Mouse (Mus musculus): ENCODE data around the gene Tagap1. TPM values are rescaled to one million over a fixed set of nuclear protein-coding genes. Genes with fewer than 3 reads are reported as not detected.
A peak's percentile ranks its signal among the peaks of the same experiment; 100 is the strongest.
"Not testable (repeated sequence)": the region's sequence is repeated elsewhere in the genome, so short reads cannot be mapped to it uniquely, and the experiment has no call there.

Tagap1 gene
- polyA plus RNA-seq, 1 experiment = 78.0 TPM

DNA sequence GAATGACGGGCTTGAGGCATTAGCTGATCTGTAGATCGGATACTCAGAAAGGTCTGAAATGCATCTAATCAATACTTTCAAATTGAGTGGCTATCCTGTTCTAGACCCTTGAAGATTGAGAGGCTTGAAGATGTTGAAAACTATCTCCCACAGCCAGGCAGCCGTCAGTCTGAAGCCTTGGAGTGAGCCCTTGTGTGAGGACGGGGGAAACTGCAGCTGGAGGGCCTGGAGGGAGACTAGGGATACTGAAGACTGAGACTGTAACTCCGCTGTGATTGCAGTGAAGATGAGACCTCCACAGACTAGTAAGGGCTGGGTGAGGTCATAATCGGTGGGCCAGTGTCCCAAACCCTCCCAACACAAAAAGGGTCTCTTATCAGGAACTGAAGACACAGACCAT, 1.4 kb upstream of the Tagap1 start:
- not testable (repeated sequence) for H3K36me3 ChIP-seq (ENCODE audit: control insufficient read depth, insufficient read depth, low read length); H3K27me3 ChIP-seq (ENCODE audit: control insufficient read depth, insufficient read depth, low read length); H3K4me3 ChIP-seq (ENCODE audit: control insufficient read depth, insufficient read depth, low read length)
- H3K4me1 ChIP-seq (replicated peaks; ENCODE audit: control insufficient read depth, insufficient read depth, low read length) = peaks cover 11% of the 10 kb centered on the region
- WGBS = 37% methylated on average over 4 of the region's 6 CpGs
- H3K27ac ChIP-seq (ENCODE audit: control insufficient read depth, insufficient read depth, low read length) = peak overlapping the region; percentile 73
- peak; percentile 13 for DNase-seq

DNA sequence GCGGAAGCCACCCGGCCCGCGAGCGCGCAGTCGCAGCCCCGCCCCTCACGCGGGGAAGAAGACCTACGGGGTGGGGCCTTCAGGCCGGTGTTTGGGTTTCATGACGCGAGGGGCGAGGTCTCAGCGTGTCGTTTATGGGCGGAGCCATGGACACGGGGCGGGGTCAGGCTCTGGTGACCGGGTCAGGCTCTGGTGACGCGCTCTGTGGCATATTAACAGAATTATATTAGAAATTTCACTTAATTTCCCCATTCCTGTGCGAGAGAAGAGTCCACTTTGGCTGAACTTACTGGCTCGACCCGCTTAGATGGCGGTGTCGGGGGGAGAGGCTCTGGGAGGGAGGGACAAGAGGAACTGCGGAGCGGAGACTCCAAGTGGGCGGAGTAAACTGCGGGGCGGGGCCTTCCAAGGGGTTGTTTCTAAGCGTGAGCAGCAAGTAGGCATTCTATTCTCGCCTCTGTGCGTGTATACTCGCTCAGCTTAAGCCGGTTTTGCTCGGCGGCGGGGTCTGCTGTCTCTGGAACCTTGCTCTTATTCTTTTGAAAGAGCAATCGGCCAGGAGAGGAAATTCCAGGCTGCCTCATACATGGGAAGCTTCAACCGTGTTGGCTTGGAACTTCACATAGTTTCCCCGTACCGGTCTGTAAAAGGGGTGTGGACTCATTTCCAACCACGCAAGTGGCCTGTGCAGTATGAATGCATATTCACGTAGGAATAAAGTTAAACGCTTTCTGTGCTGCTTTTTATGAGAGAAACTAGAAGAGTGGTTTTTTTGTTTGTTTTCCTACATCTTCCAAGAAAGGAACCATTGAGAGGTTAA, 435 bp upstream of the Tagap1 start:
- not testable (repeated sequence) for H3K27me3 ChIP-seq (ENCODE audit: control insufficient read depth, insufficient read depth, low read length); H3K36me3 ChIP-seq (ENCODE audit: control insufficient read depth, insufficient read depth, low read length)
- H3K27ac ChIP-seq (ENCODE audit: control insufficient read depth, insufficient read depth, low read length) = peak overlapping the region; percentile 78
- peak; percentile 22 for DNase-seq
- under 1% methylated on average over 20 of the region's 48 CpGs for WGBS
- H3K4me3 ChIP-seq (ENCODE audit: control insufficient read depth, insufficient read depth, low read length) = peak overlapping the region; percentile 53
- peaks cover 11% of the 10 kb centered on the region for H3K4me1 ChIP-seq (replicated peaks; ENCODE audit: control insufficient read depth, insufficient read depth, low read length)

DNA sequence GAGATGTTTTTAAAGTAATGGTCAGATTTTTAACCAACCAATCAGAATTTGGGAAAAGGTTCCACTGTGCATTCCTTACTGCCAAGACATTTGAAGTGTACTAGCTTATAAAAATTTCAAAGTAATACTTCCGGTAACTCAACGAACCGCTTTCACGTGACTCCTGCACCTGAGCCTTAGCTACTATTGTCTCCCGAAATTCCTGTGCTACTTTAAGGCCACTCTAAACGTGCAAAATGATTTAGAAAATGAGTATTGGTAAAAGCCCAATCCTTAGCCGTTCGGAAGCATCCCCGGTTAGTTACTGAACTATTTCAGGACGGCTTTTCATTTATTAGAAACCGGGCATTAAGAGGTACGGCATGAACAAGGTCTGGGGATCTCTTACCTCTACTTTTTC, 607 bp downstream of the Tagap1 start:
- not testable (repeated sequence) for DNase-seq; H3K27me3 ChIP-seq (ENCODE audit: control insufficient read depth, insufficient read depth, low read length); H3K36me3 ChIP-seq (ENCODE audit: control insufficient read depth, insufficient read depth, low read length); H3K4me1 ChIP-seq (replicated peaks; ENCODE audit: control insufficient read depth, insufficient read depth, low read length)
- peak overlapping the region; percentile 36; the same call in 1 of the 2 replicates for H3K4me3 ChIP-seq (ENCODE audit: control insufficient read depth, insufficient read depth, low read length)
- peak overlapping the region; percentile 18; the same call in 1 of the 2 replicates for H3K27ac ChIP-seq (ENCODE audit: control insufficient read depth, insufficient read depth, low read length)
- 0% methylated on average over 12 of the region's 12 CpGs for WGBS

DNA sequence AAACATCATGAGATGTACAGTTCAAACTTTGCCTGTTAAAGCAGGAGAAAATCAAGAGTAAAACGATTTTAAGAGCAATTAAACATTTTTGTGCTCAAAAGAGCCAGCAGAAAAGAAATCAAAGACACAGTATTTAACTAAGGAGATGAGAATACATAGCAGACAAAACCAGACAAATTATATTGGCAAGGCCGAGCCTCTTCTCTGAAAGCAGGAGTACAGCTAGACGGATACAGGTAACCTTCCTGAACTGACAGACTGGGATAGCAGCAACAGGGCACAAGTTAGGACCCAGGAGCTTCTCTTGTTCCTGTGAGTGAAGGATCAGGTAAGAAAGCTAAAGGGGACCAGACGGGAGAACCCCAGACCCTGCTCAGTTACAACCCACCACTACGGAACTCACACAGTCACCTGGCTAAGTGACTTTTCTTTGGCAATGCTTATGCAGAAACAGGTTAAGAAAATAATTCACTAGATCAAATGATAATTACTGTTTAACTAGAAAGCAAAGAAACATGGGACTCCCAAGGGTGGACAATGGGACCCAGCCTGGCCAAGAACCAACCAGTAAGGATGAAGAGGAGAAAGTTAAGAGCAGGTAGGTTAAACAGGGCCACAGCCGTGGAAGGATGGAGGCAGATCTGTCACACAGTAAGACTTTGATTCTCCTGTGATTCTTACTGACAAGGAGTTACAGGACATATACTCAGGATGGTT, 1.3 kb downstream of the Tagap1 start:
- not testable (repeated sequence) for H3K4me1 ChIP-seq (replicated peaks; ENCODE audit: control insufficient read depth, insufficient read depth, low read length); DNase-seq; H3K27me3 ChIP-seq (ENCODE audit: control insufficient read depth, insufficient read depth, low read length); H3K36me3 ChIP-seq (ENCODE audit: control insufficient read depth, insufficient read depth, low read length); H3K27ac ChIP-seq (ENCODE audit: control insufficient read depth, insufficient read depth, low read length); H3K4me3 ChIP-seq (ENCODE audit: control insufficient read depth, insufficient read depth, low read length)
- WGBS = 59% methylated on average over 5 of the region's 6 CpGs

DNA sequence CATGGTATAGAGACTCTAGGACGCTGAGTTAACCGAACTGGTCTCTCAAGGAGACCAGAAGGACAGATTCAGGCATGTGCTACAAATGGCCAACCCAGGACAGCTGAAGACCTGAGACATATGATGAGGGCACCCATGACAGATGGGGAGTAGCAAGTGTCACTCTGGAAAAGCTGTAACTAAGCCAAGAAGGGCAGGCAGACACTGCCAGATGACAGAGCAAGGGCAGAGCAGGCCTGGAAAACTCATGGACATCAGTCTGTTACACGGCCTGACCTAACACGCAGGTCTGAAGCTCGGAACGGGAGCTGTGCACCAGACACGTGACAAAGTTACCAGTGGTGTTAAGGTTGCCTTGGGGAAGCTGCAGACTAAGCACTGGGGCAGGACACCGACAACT, 2.1 kb downstream of the Tagap1 start:
- 98% methylated on average over 7 of the region's 8 CpGs for WGBS

DNA sequence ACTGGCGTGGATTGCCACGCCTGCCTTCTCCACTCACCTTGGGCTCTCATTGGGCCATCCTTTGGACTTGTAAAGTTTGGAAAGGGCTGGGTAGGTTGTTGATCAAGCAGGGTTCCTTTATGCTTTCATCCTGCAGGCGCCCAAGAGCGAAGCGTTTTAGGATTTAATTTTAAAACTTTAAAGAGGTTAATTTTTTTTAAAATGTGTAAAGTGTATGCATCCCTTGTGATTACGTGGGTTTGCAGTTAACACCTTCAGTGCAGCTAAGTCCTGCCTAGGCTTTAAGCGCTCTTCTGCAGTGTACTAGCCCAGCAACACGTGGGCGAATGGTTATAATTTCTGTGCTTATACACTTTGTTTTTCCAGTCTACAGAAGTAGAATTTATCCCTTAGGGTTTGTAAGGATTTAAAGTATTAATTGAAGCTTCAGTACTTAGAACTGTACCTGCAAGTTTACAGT, 12.2 kb downstream of the Tagap1 start:
- H3K4me3 ChIP-seq (ENCODE audit: control insufficient read depth, insufficient read depth, low read length) = peak overlapping the region; percentile 82
- not testable (repeated sequence) for DNase-seq; H3K27ac ChIP-seq (ENCODE audit: control insufficient read depth, insufficient read depth, low read length); H3K36me3 ChIP-seq (ENCODE audit: control insufficient read depth, insufficient read depth, low read length); H3K4me1 ChIP-seq (replicated peaks; ENCODE audit: control insufficient read depth, insufficient read depth, low read length); H3K27me3 ChIP-seq (ENCODE audit: control insufficient read depth, insufficient read depth, low read length)
- WGBS = 6% methylated on average over 9 of the region's 9 CpGs

More for the DNA sequence above, 2.1 kb downstream of the Tagap1 start:
- DNase-seq; H3K27me3 ChIP-seq (ENCODE audit: control insufficient read depth, insufficient read depth, low read length); H3K4me3 ChIP-seq (ENCODE audit: control insufficient read depth, insufficient read depth, low read length); H3K4me1 ChIP-seq (replicated peaks; ENCODE audit: control insufficient read depth, insufficient read depth, low read length); H3K27ac ChIP-seq (ENCODE audit: control insufficient read depth, insufficient read depth, low read length); H3K36me3 ChIP-seq (ENCODE audit: control insufficient read depth, insufficient read depth, low read length): not testable (repeated sequence)

DNA sequence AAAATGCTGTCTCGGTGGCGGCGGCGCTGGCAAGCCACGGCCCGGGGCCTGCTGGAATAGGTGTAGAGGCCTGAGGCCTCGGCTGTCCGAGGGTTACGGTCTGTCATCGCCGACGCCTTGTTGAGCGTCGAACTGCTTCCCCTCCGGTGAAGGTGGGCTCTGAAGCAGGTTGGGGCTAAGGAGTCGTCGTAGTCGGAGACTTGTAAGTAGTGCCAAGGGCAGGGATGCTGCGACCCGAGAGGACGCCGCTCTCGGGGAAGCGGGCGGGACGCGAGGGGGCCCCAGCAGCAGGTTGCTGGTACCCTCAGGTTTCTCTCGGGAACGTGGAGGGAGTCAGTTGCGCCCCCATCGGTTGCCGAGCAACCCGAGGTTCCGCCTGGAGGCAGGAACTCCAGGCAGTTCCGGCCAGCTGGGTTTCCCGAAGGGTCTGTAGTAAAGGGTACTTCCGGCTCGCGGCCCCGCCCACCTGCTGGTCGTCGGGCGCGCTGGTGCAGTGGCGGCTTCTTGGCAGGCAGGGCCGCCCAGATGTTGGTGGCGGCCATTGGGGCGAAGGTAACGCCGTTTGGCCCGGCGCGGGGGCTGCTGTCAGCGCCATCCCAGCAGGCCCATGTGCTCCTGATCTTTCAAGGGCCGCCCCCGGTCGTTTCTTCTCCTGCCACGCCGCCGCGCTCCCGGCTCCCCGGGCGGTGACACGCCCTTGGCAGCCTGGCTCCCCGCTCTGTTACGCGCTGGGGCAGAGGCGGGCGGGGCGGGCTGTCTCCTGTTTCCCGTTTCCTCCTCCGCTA, 12.8 kb downstream of the Tagap1 start, which contains the start of gene Rsph3b:
TSS of gene Rsph3b (minus strand) at position 699 of the 785 bp plus-strand sequence.
- H3K4me1 ChIP-seq (replicated peaks; ENCODE audit: control insufficient read depth, insufficient read depth, low read length); H3K27me3 ChIP-seq (ENCODE audit: control insufficient read depth, insufficient read depth, low read length); H3K27ac ChIP-seq (ENCODE audit: control insufficient read depth, insufficient read depth, low read length); H3K36me3 ChIP-seq (ENCODE audit: control insufficient read depth, insufficient read depth, low read length): not testable (repeated sequence)
- DNase-seq = peak; percentile 86
- under 1% methylated on average over 71 of the region's 73 CpGs for WGBS
- peak within 1 kb of the TSS; percentile 82 for H3K4me3 ChIP-seq (ENCODE audit: control insufficient read depth, insufficient read depth, low read length)

DNA sequence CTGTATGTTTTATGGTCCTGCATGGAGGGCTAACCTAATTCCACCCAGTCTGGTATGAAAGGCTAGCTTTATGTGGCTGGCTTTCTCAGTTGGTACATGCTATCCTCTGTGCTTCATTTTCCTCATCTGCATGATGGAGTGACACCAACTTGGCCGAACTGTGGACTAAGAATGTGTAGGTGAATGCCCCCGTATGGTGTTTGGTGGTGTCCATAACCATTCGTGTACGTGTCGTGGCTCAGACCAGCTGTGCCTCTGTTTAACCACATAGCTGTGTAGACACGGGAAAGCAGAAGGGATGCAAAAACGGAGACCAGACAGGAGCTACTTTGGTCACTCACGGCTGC, 13.3 kb downstream of the Tagap1 start:
- not testable (repeated sequence) for H3K27me3 ChIP-seq (ENCODE audit: control insufficient read depth, insufficient read depth, low read length); H3K4me1 ChIP-seq (replicated peaks; ENCODE audit: control insufficient read depth, insufficient read depth, low read length); H3K36me3 ChIP-seq (ENCODE audit: control insufficient read depth, insufficient read depth, low read length); H3K27ac ChIP-seq (ENCODE audit: control insufficient read depth, insufficient read depth, low read length); DNase-seq
- peak overlapping the region; percentile 82 for H3K4me3 ChIP-seq (ENCODE audit: control insufficient read depth, insufficient read depth, low read length)
- WGBS = no CpG with 5 or more reads among the region's 8 CpGs

DNA sequence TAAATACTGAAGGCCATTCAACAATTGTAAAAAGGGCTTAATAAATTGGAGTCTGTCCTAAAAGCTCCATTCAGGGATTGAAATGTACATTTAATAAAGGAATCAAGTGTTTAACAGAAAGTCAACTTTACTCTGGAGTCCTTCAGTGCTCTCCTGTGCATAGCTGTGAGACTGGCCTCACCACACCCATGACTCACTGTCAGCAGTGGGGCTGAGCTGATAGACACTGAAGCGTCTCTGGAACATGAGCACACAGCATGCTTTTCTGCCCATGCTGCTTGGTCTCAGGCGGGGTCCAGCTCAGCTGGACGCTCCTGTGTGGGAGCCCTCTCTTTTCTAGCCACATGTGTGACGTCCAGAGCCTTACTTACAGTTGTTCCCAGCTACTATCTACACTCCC, 18.4 kb downstream of the Tagap1 start:
- not testable (repeated sequence) for H3K36me3 ChIP-seq (ENCODE audit: control insufficient read depth, insufficient read depth, low read length); H3K27me3 ChIP-seq (ENCODE audit: control insufficient read depth, insufficient read depth, low read length); H3K4me1 ChIP-seq (replicated peaks; ENCODE audit: control insufficient read depth, insufficient read depth, low read length); DNase-seq; H3K27ac ChIP-seq (ENCODE audit: control insufficient read depth, insufficient read depth, low read length); H3K4me3 ChIP-seq (ENCODE audit: control insufficient read depth, insufficient read depth, low read length)
- WGBS = no CpG with 5 or more reads among the region's 4 CpGs

DNA sequence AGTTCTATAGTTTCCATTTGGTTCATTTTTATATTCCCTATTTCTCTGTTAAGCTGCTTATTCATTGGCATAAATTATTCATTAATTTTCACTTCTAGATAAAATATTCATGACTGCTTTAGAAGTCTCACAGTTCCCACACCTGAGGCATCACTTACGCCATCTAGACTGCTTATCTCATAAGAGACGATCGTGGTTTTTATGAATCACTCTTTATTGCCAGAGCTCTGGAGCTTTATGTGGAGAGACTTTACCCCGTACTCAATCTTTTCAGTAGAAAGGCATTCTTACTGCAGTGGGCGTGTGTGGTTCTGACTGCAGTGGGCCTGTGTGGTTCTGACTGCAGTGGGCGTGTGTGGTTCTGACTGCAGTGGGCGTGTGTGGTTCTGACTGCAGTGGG, 29.3 kb downstream of the Tagap1 start:
- not testable (repeated sequence) for H3K27me3 ChIP-seq (ENCODE audit: control insufficient read depth, insufficient read depth, low read length); H3K36me3 ChIP-seq (ENCODE audit: control insufficient read depth, insufficient read depth, low read length); DNase-seq; H3K4me3 ChIP-seq (ENCODE audit: control insufficient read depth, insufficient read depth, low read length); H3K4me1 ChIP-seq (replicated peaks; ENCODE audit: control insufficient read depth, insufficient read depth, low read length); H3K27ac ChIP-seq (ENCODE audit: control insufficient read depth, insufficient read depth, low read length)
- WGBS = 81% methylated on average over 7 of the region's 7 CpGs
